Mouse (Mus musculus) left cerebral cortex, adult 8-10 months (tissue): ENCODE measurements around the gene Pou3f3. TPM values are rescaled to one million over a fixed set of nuclear protein-coding genes. Genes with fewer than 3 reads are reported as not detected.

ENCODE experiments used
- total RNA-seq, 4 experiments: library from RNA; stranded (reverse); gene quantifications; 2 replicates each; pipeline ENCODE4 v1.2.4; 2022

Gene Pou3f3
- total RNA-seq, 4 experiments from 2014 or later = 47.4 to 53.3 (median 51.4) TPM

Other genes with a start within 250 kb of the Pou3f3 start
- 10 to 100 TPM; 41.0 to 43.5 (median 41.5) TPM for gene Mrps9, start 155.5 kb downstream of the Pou3f3 start, total RNA-seq